Mouse (Mus musculus) MEL (cell line): ENCODE measurements around the gene Ryr2. TPM values are rescaled to one million over a fixed set of nuclear protein-coding genes. Genes with fewer than 3 reads are reported as not detected.

Experiments
- DNase-seq: peaks from one replicate; pipeline ENCODE4 v3.0.0; 2011; ENCODE audit warnings: low read depth, low spot score
- H3K27ac ChIP-seq: 2 replicates; pipeline ENCODE4 v1.5.1; 2012; ENCODE audit warnings: low read depth, mild to moderate bottlenecking, control low read depth, low read length, moderate library complexity; ENCODE audit not compliant: control insufficient read depth
- H3K27me3 ChIP-seq, 2 experiments: fragments of 150-350 bp in 1 of 2; sonication (generic) in 1 of 2; 2 replicates each; pipeline ENCODE4 v1.6.1; 2012; ENCODE audit warnings: low read length in 2 of 2, mild to moderate bottlenecking in 2 of 2, improper control_type of control experiment in 1 of 2, moderate library complexity in 1 of 2; ENCODE audit not compliant: insufficient read depth in 2 of 2, control insufficient read depth in 1 of 2
- H3K36me3 ChIP-seq, 2 experiments: 2 replicates each; pipeline ENCODE4 v1.6.1; 2012 to 2014; ENCODE audit warnings: low read length in 2 of 2, improper control_type of control experiment in 1 of 2, inconsistent platforms in 1 of 2, mild to moderate bottlenecking in 1 of 2; ENCODE audit not compliant: insufficient read depth in 2 of 2, control insufficient read depth in 1 of 2
- H3K4me1 ChIP-seq, 2 experiments: fragments of 150-350 bp in 1 of 2; sonication (generic) in 1 of 2; 2 replicates each; pipeline ENCODE4 v1.6.1; 2012; ENCODE audit warnings: low read length in 2 of 2, improper control_type of control experiment in 1 of 2, mild to moderate bottlenecking in 1 of 2; ENCODE audit not compliant: insufficient read depth in 2 of 2, control insufficient read depth in 1 of 2
- H3K4me3 ChIP-seq, 2 experiments: fragments of 150-350 bp in 1 of 2; sonication (generic) in 1 of 2; 2 replicates each; pipeline ENCODE4 v1.5.1; 2012; ENCODE audit warnings: low read depth in 2 of 2, low read length in 2 of 2, mild to moderate bottlenecking in 2 of 2, moderate library complexity in 2 of 2, control low read depth in 1 of 2, improper control_type of control experiment in 1 of 2; ENCODE audit not compliant: control insufficient read depth in 1 of 2, insufficient read depth in 1 of 2
- H3K79me2 ChIP-seq: 2 replicates; pipeline ENCODE4 v1.6.1; 2012; ENCODE audit warnings: mild to moderate bottlenecking, low read length, moderate library complexity; ENCODE audit not compliant: control insufficient read depth, poor library complexity, insufficient read depth
- H3K9ac ChIP-seq: 2 replicates; pipeline ENCODE4 v1.6.1; 2012; ENCODE audit warnings: low read depth, mild to moderate bottlenecking, control low read depth, low read length, moderate library complexity; ENCODE audit not compliant: control insufficient read depth, poor library complexity, severe bottlenecking
- H3K9me3 ChIP-seq: fragments of 150-350 bp; sonication (generic); replicated peaks from 2 replicates; pipeline ENCODE4 v1.6.1; 2012; ENCODE audit warnings: mild to moderate bottlenecking, low read length, improper control_type of control experiment, moderate library complexity; ENCODE audit not compliant: insufficient read depth
- BHLHE40 ChIP-seq: IDR thresholded peaks from 2 replicates; pipeline ENCODE4 v1.6.1; 2012; ENCODE audit warnings: low read depth, mild to moderate bottlenecking, inconsistent platforms, low read length, improper control_type of control experiment, borderline replicate concordance
- CHD1 ChIP-seq: IDR thresholded peaks from 2 replicates; pipeline ENCODE4 v1.6.1; 2012; ENCODE audit warnings: low read depth, mild to moderate bottlenecking, inconsistent platforms, low read length, improper control_type of control experiment
- CHD2 ChIP-seq: IDR thresholded peaks from 2 replicates; pipeline ENCODE4 v1.6.1; 2011; ENCODE audit warnings: low read length, improper control_type of control experiment
- E2F4 ChIP-seq: IDR thresholded peaks from 2 replicates; pipeline ENCODE4 v1.6.1; 2011; ENCODE audit warnings: low read depth, low read length, improper control_type of control experiment, borderline replicate concordance
- ELF1 ChIP-seq: IDR thresholded peaks from 2 replicates; pipeline ENCODE4 v1.6.1; 2014; ENCODE audit warnings: low read depth, mild to moderate bottlenecking, inconsistent platforms, low read length, improper control_type of control experiment, moderate library complexity
- ETS1 ChIP-seq: IDR thresholded peaks from 2 replicates; pipeline ENCODE4 v1.6.1; 2012; ENCODE audit warnings: low read depth, mild to moderate bottlenecking, inconsistent platforms, low read length, improper control_type of control experiment, moderate library complexity
- GATA1 ChIP-seq: IDR thresholded peaks from 2 replicates; pipeline ENCODE4 v1.6.1; 2011; ENCODE audit warnings: low read depth, low read length, improper control_type of control experiment
- HCFC1 ChIP-seq: IDR thresholded peaks from 2 replicates; pipeline ENCODE4 v1.6.1; 2012; ENCODE audit warnings: low read depth, mild to moderate bottlenecking, inconsistent platforms, low read length, improper control_type of control experiment, moderate library complexity
- MAX ChIP-seq: IDR thresholded peaks from 2 replicates; pipeline ENCODE4 v1.6.1; 2011; ENCODE audit warnings: low read length, improper control_type of control experiment
- MAZ ChIP-seq: IDR thresholded peaks from 2 replicates; pipeline ENCODE4 v1.6.1; 2012; ENCODE audit warnings: low read depth, mild to moderate bottlenecking, inconsistent platforms, low read length, improper control_type of control experiment
- MEF2A ChIP-seq: IDR thresholded peaks from 2 replicates; pipeline ENCODE4 v1.6.1; 2014; ENCODE audit warnings: low read depth, mild to moderate bottlenecking, inconsistent platforms, low read length, improper control_type of control experiment; ENCODE audit not compliant: poor library complexity, insufficient replicate concordance, severe bottlenecking; ENCODE audit errors: extremely low read depth
- MXI1 ChIP-seq: IDR thresholded peaks from 2 replicates; pipeline ENCODE4 v1.6.1; 2011; ENCODE audit warnings: mild to moderate bottlenecking, low read depth, low read length, improper control_type of control experiment
- NELFE ChIP-seq: IDR thresholded peaks from 2 replicates; pipeline ENCODE4 v1.6.1; 2011; ENCODE audit warnings: low read depth, low read length, improper control_type of control experiment
- NRF1 ChIP-seq: IDR thresholded peaks from 2 replicates; pipeline ENCODE4 v1.6.1; 2014; ENCODE audit warnings: low read depth, mild to moderate bottlenecking, inconsistent platforms, low read length, improper control_type of control experiment, moderate library complexity; ENCODE audit not compliant: poor library complexity, insufficient read depth, severe bottlenecking
- POLR2AphosphoS5 ChIP-seq: IDR thresholded peaks from 2 replicates; pipeline ENCODE4 v1.6.1; 2012; ENCODE audit warnings: low read depth, borderline replicate concordance, mild to moderate bottlenecking, inconsistent platforms, low read length, moderate library complexity, mixed read lengths
- RAD21 ChIP-seq: IDR thresholded peaks from 2 replicates; pipeline ENCODE4 v1.6.1; 2011; ENCODE audit warnings: mild to moderate bottlenecking, low read depth, low read length, improper control_type of control experiment
- RCOR1 ChIP-seq: IDR thresholded peaks from 2 replicates; pipeline ENCODE4 v1.6.1; 2012; ENCODE audit warnings: low read depth, mild to moderate bottlenecking, inconsistent platforms, low read length, improper control_type of control experiment
- TAL1 ChIP-seq: IDR thresholded peaks from 2 replicates; pipeline ENCODE4 v1.6.1; 2012; ENCODE audit warnings: mild to moderate bottlenecking, inconsistent platforms, low read length, moderate library complexity, mixed read lengths
- TCF12 ChIP-seq: IDR thresholded peaks from 2 replicates; pipeline ENCODE4 v1.6.1; 2014; ENCODE audit warnings: low read depth, mild to moderate bottlenecking, inconsistent platforms, low read length, improper control_type of control experiment, moderate library complexity
- ZC3H11A ChIP-seq: IDR thresholded peaks from 2 replicates; pipeline ENCODE4 v1.6.1; 2012; ENCODE audit warnings: low read depth, mild to moderate bottlenecking, inconsistent platforms, low read length, improper control_type of control experiment
- ZNF384 ChIP-seq: IDR thresholded peaks from 2 replicates; pipeline ENCODE4 v1.6.1; 2012; ENCODE audit warnings: low read depth, mild to moderate bottlenecking, inconsistent platforms, low read length, improper control_type of control experiment
- polyA plus RNA-seq, 2 experiments: library from polyadenylated mRNA; stranded (reverse) in 1 of 2; unstranded in 1 of 2; fragments of >175 nt in 1 of 2; fragments of >200 nt in 1 of 2; gene quantifications; 2 replicates each; pipeline versions ENCODE4 v1.2.1 to v1.2.4; 2012; ENCODE audit warnings: low replicate concordance in 2 of 2, low read depth in 1 of 2; ENCODE audit not compliant: insufficient read length in 2 of 2, insufficient read depth in 1 of 2, missing spikeins in 1 of 2
- total RNA-seq: library from RNA; depleted of rRNA; stranded (reverse); fragments of 300-350 nt; gene quantifications from 2 replicates; pipeline ENCODE4 v1.2.3, GENCODE M21; 2012

Gene Ryr2
- total and polyA plus RNA-seq, 3 experiments: 0.04 TPM; not detected in 2

DNA sequence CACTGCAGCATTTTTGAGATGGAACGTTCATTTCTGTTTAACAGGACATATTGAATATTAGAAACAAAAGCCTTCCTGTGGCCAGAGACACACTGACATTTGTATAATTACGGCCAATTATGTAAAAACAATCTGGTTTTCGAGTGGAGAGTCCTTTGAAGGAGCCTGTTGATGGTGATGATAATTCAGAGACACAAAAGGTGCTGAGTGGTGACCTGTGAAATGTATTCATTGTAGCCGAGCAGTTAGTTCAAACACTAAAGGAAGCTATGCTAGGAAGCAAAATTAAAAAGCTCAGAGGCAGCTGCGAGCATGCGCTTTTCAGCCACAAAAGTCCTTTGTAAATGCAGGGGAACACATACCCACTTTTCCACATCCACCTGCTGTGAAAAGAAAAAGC, 203.9 kb downstream of the Ryr2 start:
- Histone ChIP-seq H3K36me3 (no peaks in the 10 kb centered on the region), H3K27me3 (no peaks in the 10 kb centered on the region), H3K9me3 (no peaks in the 10 kb centered on the region), H3K9ac (no peak overlapping the region), H3K79me2 (no peaks in the 10 kb centered on the region), H3K4me1 (no peaks in the 10 kb centered on the region), H3K4me3 (no peak overlapping the region), H3K27ac (no peak overlapping the region)
- TF ChIP-seq ZNF384 (no peak), BHLHE40 (no peak), MAX (no peak), MXI1 (no peak), MEF2A (no peak), NRF1 (no peak), NELFE (no peak), TCF12 (no peak), MAZ (no peak), CHD1 (no peak), GATA1 (no peak)
- no peak for DNase-seq

DNA sequence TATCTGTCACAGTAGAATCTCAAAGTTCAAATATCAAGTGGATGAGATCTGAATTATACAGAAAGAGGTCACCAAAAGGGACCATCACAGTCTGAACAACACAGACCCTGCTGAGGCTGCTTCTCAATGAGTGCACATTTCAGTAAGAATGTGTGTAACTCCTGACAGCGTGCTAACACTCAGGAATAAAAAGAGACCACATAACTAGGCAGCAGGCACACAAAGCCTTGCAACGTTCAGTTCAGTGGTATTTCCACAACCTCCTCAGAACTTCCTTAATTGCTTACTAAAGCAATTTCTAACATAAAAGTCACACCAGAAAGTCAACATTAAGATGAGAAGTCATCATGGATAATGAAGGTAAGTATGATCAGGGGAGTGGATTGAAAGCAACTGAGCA, 206.1 kb downstream of the Ryr2 start:
- no peaks in the 10 kb centered on the region for H3K27me3 ChIP-seq
- no peak overlapping the region for H3K4me3 ChIP-seq
- H3K36me3 ChIP-seq: no peaks in the 10 kb centered on the region
- H3K9ac ChIP-seq: no peak overlapping the region
- H3K4me1 ChIP-seq: no peaks in the 10 kb centered on the region
- TF ChIP-seq TCF12: no peak
- TF ChIP-seq TAL1: no peak
- TF ChIP-seq NELFE: no peak
- TF ChIP-seq RCOR1: no peak
- no peak for TF ChIP-seq ETS1
- TF ChIP-seq ZC3H11A: no peak
- no peak for DNase-seq
- H3K79me2 ChIP-seq: no peaks in the 10 kb centered on the region
- H3K27ac ChIP-seq: no peak overlapping the region
- no peaks in the 10 kb centered on the region for H3K9me3 ChIP-seq

DNA sequence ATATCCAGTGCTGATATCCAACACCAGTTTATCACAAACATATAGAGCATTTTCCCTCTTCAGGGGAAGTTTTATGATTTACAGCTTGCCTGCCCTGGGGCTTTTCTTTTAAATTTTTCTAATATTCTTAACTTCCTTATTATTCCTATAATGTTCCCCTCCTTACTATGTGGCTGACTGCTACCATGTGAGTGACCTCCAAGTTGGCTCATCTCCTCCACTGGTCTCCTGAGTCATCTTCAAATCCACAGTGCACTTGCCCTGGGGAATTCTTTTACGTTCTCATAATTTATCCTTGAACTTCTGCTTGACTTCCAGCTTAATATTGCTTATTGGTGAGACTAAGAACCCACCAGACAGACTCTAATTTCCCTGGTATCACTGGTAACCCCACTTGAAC, 211.1 kb downstream of the Ryr2 start:
- Histone ChIP-seq H3K4me3 (no peak overlapping the region), H3K36me3 (no peaks in the 10 kb centered on the region), H3K79me2 (no peaks in the 10 kb centered on the region), H3K9ac (no peak overlapping the region), H3K27ac (no peak overlapping the region), H3K9me3 (no peaks in the 10 kb centered on the region), H3K27me3 (no peaks in the 10 kb centered on the region), H3K4me1 (no peaks in the 10 kb centered on the region)
- no peak for DNase-seq
- TF ChIP-seq CHD2: no peak
- TF ChIP-seq POLR2AphosphoS5: no peak
- TF ChIP-seq E2F4: no peak
- no peak for TF ChIP-seq ELF1
- TF ChIP-seq HCFC1: no peak
- no peak for TF ChIP-seq NRF1
- no peak for TF ChIP-seq MAZ
- TF ChIP-seq RCOR1: no peak
- TF ChIP-seq TAL1: no peak
- no peak for TF ChIP-seq ZNF384
- no peak for TF ChIP-seq NELFE
- no peak for TF ChIP-seq RAD21
